Mouse (Mus musculus) skeletal muscle tissue, adult 2 months (tissue): ENCODE data around the gene Gpr37l1.

Source experiments
- DNase-seq: peaks from one replicate; pipeline ENCODE4 v3.0.0-alpha.2; 2012; ENCODE audit warnings: low read depth, low spot score

Gene Gpr37l1

GRCm38 (mm10) chr1:135181880-135182623, 14.6 kb upstream of the Gpr37l1 start:
- no peak for DNase-seq

- no peak for DNase-seq
These were observed 13.8 kb upstream of the Gpr37l1 start for GRCm38 (mm10) chr1:135181275-135181674.

GRCm38 (mm10) chr1:135180830-135181229, 13.3 kb upstream of the Gpr37l1 start:
- DNase-seq = no peak

GRCm38 (mm10) chr1:135178863-135179262, 11.4 kb upstream of the Gpr37l1 start:
- DNase-seq = no peak

- no peak for DNase-seq
These were observed 10.2 kb upstream of the Gpr37l1 start for GRCm38 (mm10) chr1:135177724-135178123.

- no peak for DNase-seq
These were observed 7.7 kb upstream of the Gpr37l1 start for GRCm38 (mm10) chr1:135175176-135175575.

- DNase-seq = no peak
These were observed 5.8 kb upstream of the Gpr37l1 start for GRCm38 (mm10) chr1:135173311-135173710.

- peak; percentile 75 for DNase-seq
These were observed 4.5 kb upstream of the Gpr37l1 start for GRCm38 (mm10) chr1:135171984-135172383.

GRCm38 (mm10) chr1:135171202-135171601, 3.7 kb upstream of the Gpr37l1 start:
- no peak for DNase-seq

GRCm38 (mm10) chr1:135170299-135170698, 2.8 kb upstream of the Gpr37l1 start:
- no peak for DNase-seq

- no peak for DNase-seq
These were observed 2.2 kb upstream of the Gpr37l1 start for GRCm38 (mm10) chr1:135169556-135170224.

- no peak for DNase-seq
These were observed 1.1 kb upstream of the Gpr37l1 start for GRCm38 (mm10) chr1:135168453-135169200.

- DNase-seq = no peak
These were observed 4.8 kb downstream of the Gpr37l1 start for GRCm38 (mm10) chr1:135162720-135163119.

GRCm38 (mm10) chr1:135160411-135161050, 7.0 kb downstream of the Gpr37l1 start:
- DNase-seq = no peak

- DNase-seq = no peak
These were observed 7.8 kb downstream of the Gpr37l1 start for GRCm38 (mm10) chr1:135159556-135160123.

GRCm38 (mm10) chr1:135159074-135159473, 8.4 kb downstream of the Gpr37l1 start:
- DNase-seq = no peak

- no peak for DNase-seq
These were observed 8.8 kb downstream of the Gpr37l1 start for GRCm38 (mm10) chr1:135158633-135159032.

GRCm38 (mm10) chr1:135156300-135156699, 11.2 kb downstream of the Gpr37l1 start:
- no peak for DNase-seq

GRCm38 (mm10) chr1:135154411-135154959, 13.0 kb downstream of the Gpr37l1 start:
- peak; percentile 79 for DNase-seq

- DNase-seq = no peak
These were observed 13.5 kb downstream of the Gpr37l1 start for GRCm38 (mm10) chr1:135154011-135154410.

- no peak for DNase-seq
These were observed 18.5 kb downstream of the Gpr37l1 start for GRCm38 (mm10) chr1:135148996-135149395.
